Mouse (Mus musculus): ENCODE results near the gene Dlst. TPM values are rescaled to one million over a fixed set of nuclear protein-coding genes. Genes with fewer than 3 reads are reported as not detected.

Gene Dlst
- polyA plus RNA-seq, 1 experiment from 2014 or later = 129 TPM

DNA sequence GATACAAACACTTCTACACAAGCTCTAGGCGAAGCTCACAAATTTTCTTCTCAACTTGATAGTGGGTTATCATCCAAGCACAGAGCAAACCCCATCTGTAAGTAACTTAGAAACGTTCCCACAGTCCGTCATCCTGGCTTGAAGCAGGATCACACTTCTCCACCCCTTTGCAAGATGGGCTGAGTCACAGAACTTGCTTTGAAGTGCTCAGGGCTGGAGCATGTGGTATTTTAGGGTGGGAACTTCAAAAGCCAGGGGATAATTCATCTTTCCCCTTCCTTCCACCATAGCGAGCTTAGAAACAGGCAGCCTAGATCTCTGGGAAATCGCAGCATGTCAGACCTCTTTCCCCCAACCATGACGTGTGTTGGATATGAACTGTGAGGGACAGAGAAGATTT lies 45.7 kb downstream of the Dlst start:
- no peak for ATAC-seq
- WGBS = 70% methylated on average over 6 of the region's 6 CpGs
- no peak overlapping the region for H3K4me2 ChIP-seq (ENCODE audit: low read length)

GRCm38 (mm10) chr12:85157797-85158460 lies 47.3 kb downstream of the Dlst start:
- H3K4me2 ChIP-seq (ENCODE audit: low read length) = no peak overlapping the region
- WGBS = 84% methylated on average over 14 of the region's 14 CpGs
- H3K36me3 ChIP-seq (ENCODE audit: control insufficient read depth, insufficient read depth, low read length) = no peaks in the 10 kb centered on the region
- no peaks in the 10 kb centered on the region for H3K9me3 ChIP-seq (ENCODE audit: control insufficient read depth, low read length)
- H3K27me3 ChIP-seq (replicated peaks; ENCODE audit: control insufficient read depth, insufficient read depth, low read length) = no peaks in the 10 kb centered on the region
- no peaks in the 10 kb centered on the region for H3K4me1 ChIP-seq (ENCODE audit: control insufficient read depth, insufficient read depth, low read depth, low read length)
- H3K27ac ChIP-seq (ENCODE audit: low read depth, low read length) = no peak overlapping the region
- H3K4me3 ChIP-seq (ENCODE audit: low read length) = no peak overlapping the region
- no peak for ATAC-seq
- H3K9ac ChIP-seq (ENCODE audit: low read depth, low read length) = no peak overlapping the region

More for the DNA sequence above, 45.7 kb downstream of the Dlst start:
- H3K4me3 ChIP-seq (ENCODE audit: low read length) = no peak overlapping the region
- no peak overlapping the region for H3K9ac ChIP-seq (ENCODE audit: low read depth, low read length)
- H3K27me3 ChIP-seq (replicated peaks; ENCODE audit: control insufficient read depth, insufficient read depth, low read length) = no peaks in the 10 kb centered on the region
- H3K27ac ChIP-seq (ENCODE audit: low read depth, low read length) = no peak overlapping the region
- no peaks in the 10 kb centered on the region for H3K9me3 ChIP-seq (ENCODE audit: control insufficient read depth, low read length)
- H3K36me3 ChIP-seq (ENCODE audit: control insufficient read depth, insufficient read depth, low read length) = no peaks in the 10 kb centered on the region
- peaks cover 3% of the 10 kb centered on the region; the same call in 1 of the 2 replicates for H3K4me1 ChIP-seq (ENCODE audit: control insufficient read depth, insufficient read depth, low read depth, low read length)

DNA sequence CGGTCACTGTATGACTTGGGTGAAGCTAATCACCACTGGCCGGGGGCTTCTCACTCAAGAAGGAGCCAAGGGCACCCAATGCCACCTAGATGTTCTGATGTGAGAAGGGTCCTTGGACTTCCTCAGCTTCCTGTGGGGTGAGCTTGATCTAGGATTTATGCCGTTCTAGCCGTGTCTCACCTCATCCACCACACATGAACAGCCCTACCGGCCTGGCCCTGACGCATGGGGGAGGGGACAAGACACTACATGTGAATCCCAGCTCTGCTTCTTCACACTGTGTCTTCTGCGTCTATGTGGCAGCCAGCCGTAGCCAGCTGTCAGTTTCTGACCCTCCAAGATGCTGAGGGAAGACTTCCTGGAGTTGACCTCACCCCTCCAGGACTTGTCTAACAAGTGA lies 48.2 kb downstream of the Dlst start:
- Histone ChIP-seq H3K27ac (ENCODE audit: low read depth, low read length) (no peak overlapping the region), H3K4me3 (ENCODE audit: low read length) (no peak overlapping the region), H3K4me1 (ENCODE audit: control insufficient read depth, insufficient read depth, low read depth, low read length) (no peaks in the 10 kb centered on the region), H3K4me2 (ENCODE audit: low read length) (no peak overlapping the region), H3K9me3 (ENCODE audit: control insufficient read depth, low read length) (no peaks in the 10 kb centered on the region), H3K27me3 (replicated peaks; ENCODE audit: control insufficient read depth, insufficient read depth, low read length) (no peaks in the 10 kb centered on the region), H3K9ac (ENCODE audit: low read depth, low read length) (no peak overlapping the region), H3K36me3 (ENCODE audit: control insufficient read depth, insufficient read depth, low read length) (no peaks in the 10 kb centered on the region)
- 94% methylated on average over 8 of the region's 8 CpGs for whole genome bisulfite sequencing
- ATAC-seq = no peak

- 86% methylated on average over 5 of the region's 5 CpGs for WGBS
- H3K4me3 ChIP-seq (ENCODE audit: low read length) = no peak overlapping the region
- no peaks in the 10 kb centered on the region for H3K36me3 ChIP-seq (ENCODE audit: control insufficient read depth, insufficient read depth, low read length)
- H3K27ac ChIP-seq (ENCODE audit: low read depth, low read length) = no peak overlapping the region
- H3K4me1 ChIP-seq (ENCODE audit: control insufficient read depth, insufficient read depth, low read depth, low read length) = no peaks in the 10 kb centered on the region
- no peaks in the 10 kb centered on the region for H3K9me3 ChIP-seq (ENCODE audit: control insufficient read depth, low read length)
- no peak overlapping the region for H3K9ac ChIP-seq (ENCODE audit: low read depth, low read length)
- no peak for ATAC-seq
- no peak overlapping the region for H3K4me2 ChIP-seq (ENCODE audit: low read length)
- no peaks in the 10 kb centered on the region for H3K27me3 ChIP-seq (replicated peaks; ENCODE audit: control insufficient read depth, insufficient read depth, low read length)
Measured at GRCm38 (mm10) chr12:85159592-85159991, 49.0 kb downstream of the Dlst start.

DNA sequence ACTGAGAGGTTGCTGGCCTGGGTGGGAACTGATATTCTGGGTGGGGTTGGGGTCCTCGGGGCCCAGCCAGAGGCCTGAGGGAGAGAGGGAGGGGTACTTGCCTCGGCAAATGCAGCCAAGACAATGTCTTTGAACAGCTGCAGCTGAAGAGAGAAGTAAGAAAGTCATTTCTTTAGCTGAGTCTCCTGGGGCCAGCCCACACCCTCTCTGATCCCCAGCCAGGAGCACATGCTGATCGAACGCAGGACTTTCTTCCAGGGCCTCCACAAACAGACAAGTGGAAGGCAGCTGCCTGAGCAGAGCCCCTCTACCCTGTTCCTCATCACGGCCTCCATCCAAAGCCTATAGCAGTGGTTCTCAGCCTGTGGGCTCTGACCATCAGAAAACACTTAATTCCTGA lies 54.4 kb downstream of the Dlst start:
- Histone ChIP-seq H3K27ac (ENCODE audit: low read depth, low read length) (no peak overlapping the region), H3K4me3 (ENCODE audit: low read length) (no peak overlapping the region), H3K4me2 (ENCODE audit: low read length) (no peak overlapping the region), H3K9ac (ENCODE audit: low read depth, low read length) (no peak overlapping the region), H3K9me3 (ENCODE audit: control insufficient read depth, low read length) (no peaks in the 10 kb centered on the region), H3K4me1 (ENCODE audit: control insufficient read depth, insufficient read depth, low read depth, low read length) (peaks cover 4% of the 10 kb centered on the region; the same call in 1 of the 2 replicates), H3K36me3 (ENCODE audit: control insufficient read depth, insufficient read depth, low read length) (no peaks in the 10 kb centered on the region), H3K27me3 (replicated peaks; ENCODE audit: control insufficient read depth, insufficient read depth, low read length) (no peaks in the 10 kb centered on the region)
- ATAC-seq = no peak
- 78% methylated on average over 5 of the region's 5 CpGs for WGBS

- no peak for ATAC-seq
Measured at GRCm38 (mm10) chr12:85166631-85167030, 56.0 kb downstream of the Dlst start.

DNA sequence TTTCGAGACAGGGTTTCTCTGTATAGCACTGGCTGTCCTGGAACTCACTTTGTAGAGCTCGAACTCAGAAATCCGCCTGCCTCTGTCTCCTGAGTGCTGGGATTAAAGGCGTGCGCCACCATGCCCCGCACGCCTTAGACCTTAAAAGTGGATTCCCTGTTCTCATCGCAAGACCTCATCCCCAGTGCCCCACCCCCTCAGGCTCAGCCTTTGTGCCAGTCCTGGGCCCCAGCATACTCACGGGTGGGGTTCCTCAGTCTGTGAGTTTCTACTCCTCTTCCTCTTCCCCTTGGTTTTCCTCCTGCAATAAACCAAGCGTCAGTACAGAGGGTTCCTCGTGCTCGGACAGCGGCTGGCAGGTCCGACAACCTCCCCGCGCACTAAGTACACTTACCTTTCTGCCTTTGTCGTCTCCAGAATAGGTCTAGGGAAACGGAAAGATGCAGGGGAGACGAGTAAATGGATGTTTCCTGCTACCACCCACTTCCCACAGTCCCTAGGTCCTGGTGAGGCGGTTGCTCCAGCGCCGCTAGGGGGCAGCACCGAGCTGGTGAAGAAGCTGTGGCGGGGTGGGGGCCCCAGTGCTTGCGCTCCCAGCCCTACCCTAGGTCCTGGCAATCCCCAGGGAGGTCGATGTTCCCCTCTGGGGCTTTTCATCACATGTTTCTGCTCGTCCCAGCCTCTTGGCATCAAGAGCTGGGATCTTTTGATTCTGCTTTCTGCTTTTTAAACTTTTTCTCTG lies 58.7 kb downstream of the Dlst start:
- peak; percentile 87 for ATAC-seq
- H3K27ac ChIP-seq (ENCODE audit: low read depth, low read length) = peak overlapping the region; percentile 49
- H3K27me3 ChIP-seq (replicated peaks; ENCODE audit: control insufficient read depth, insufficient read depth, low read length) = no peaks in the 10 kb centered on the region; the same call in 1 of the 2 replicates
- H3K36me3 ChIP-seq (ENCODE audit: control insufficient read depth, insufficient read depth, low read length) = no peaks in the 10 kb centered on the region
- H3K4me2 ChIP-seq (ENCODE audit: low read length) = peak overlapping the region; percentile 50
- peak overlapping the region; percentile 34 for H3K4me3 ChIP-seq (ENCODE audit: low read length)
- H3K9ac ChIP-seq (ENCODE audit: low read depth, low read length) = peak overlapping the region; percentile 47
- no peaks in the 10 kb centered on the region for H3K9me3 ChIP-seq (ENCODE audit: control insufficient read depth, low read length)
- peaks cover 9% of the 10 kb centered on the region; the same call in 1 of the 2 replicates for H3K4me1 ChIP-seq (ENCODE audit: control insufficient read depth, insufficient read depth, low read depth, low read length)
- WGBS = 25% methylated on average over 27 of the region's 27 CpGs

More at GRCm38 (mm10) chr12:85166631-85167030, 56.0 kb downstream of the Dlst start:
- Histone ChIP-seq H3K27me3 (replicated peaks; ENCODE audit: control insufficient read depth, insufficient read depth, low read length) (no peaks in the 10 kb centered on the region), H3K4me1 (ENCODE audit: control insufficient read depth, insufficient read depth, low read depth, low read length) (peaks cover 4% of the 10 kb centered on the region; the same call in 1 of the 2 replicates), H3K27ac (ENCODE audit: low read depth, low read length) (no peak overlapping the region), H3K4me2 (ENCODE audit: low read length) (no peak overlapping the region), H3K9me3 (ENCODE audit: control insufficient read depth, low read length) (no peaks in the 10 kb centered on the region), H3K9ac (ENCODE audit: low read depth, low read length) (no peak overlapping the region), H3K4me3 (ENCODE audit: low read length) (no peak overlapping the region), H3K36me3 (ENCODE audit: control insufficient read depth, insufficient read depth, low read length) (no peaks in the 10 kb centered on the region)
- WGBS = 90% methylated on average over 9 of the region's 9 CpGs

GRCm38 (mm10) chr12:85169877-85170276 lies 59.2 kb downstream of the Dlst start:
- peaks cover 9% of the 10 kb centered on the region; the same call in 1 of the 2 replicates for H3K4me1 ChIP-seq (ENCODE audit: control insufficient read depth, insufficient read depth, low read depth, low read length)
- H3K4me3 ChIP-seq (ENCODE audit: low read length) = no peak overlapping the region
- H3K27ac ChIP-seq (ENCODE audit: low read depth, low read length) = peak overlapping the region; percentile 49
- H3K4me2 ChIP-seq (ENCODE audit: low read length) = peak overlapping the region; percentile 50; the same call in 1 of the 2 replicates
- 50% methylated on average over 3 of the region's 3 CpGs for WGBS
- no peaks in the 10 kb centered on the region for H3K9me3 ChIP-seq (ENCODE audit: control insufficient read depth, low read length)
- H3K36me3 ChIP-seq (ENCODE audit: control insufficient read depth, insufficient read depth, low read length) = no peaks in the 10 kb centered on the region
- peak; percentile 86 for ATAC-seq
- no peaks in the 10 kb centered on the region; the same call in 1 of the 2 replicates for H3K27me3 ChIP-seq (replicated peaks; ENCODE audit: control insufficient read depth, insufficient read depth, low read length)
- no peak overlapping the region for H3K9ac ChIP-seq (ENCODE audit: low read depth, low read length)

DNA sequence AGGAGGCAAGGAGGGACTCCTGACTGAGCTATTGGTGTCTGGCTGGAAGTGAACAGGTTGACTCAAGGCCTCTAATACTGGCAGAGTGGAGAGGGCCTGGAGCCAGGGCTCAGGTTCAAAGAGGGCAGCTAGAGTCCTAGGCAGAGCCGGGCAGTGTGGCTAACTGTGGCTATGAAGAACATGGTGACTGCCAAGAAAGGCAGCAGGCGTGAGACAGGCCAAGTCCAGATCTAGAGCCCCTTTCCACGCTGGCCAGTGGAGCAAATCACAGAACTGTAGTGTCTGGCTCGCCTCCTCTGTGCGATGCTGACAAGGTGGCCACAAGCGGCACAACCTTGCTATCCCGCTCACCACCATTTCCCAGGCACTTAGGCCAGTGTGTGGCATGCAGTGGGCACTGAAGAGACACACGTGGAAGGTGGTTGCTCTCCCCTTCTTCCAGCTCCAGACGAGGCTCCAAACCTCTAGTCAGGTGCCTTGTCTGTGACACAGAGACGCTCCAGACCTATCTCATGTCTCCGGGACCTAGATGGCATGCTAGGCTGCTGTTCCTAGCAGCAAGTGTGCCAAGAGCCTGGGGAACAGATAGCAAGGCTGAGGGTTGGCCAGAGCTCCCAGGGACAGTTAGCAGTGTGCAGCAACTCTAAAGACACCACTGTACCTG lies 59.8 kb downstream of the Dlst start:
- Histone ChIP-seq H3K4me2 (ENCODE audit: low read length) (no peak overlapping the region), H3K4me1 (ENCODE audit: control insufficient read depth, insufficient read depth, low read depth, low read length) (peaks cover 10% of the 10 kb centered on the region; the same call in 1 of the 2 replicates), H3K36me3 (ENCODE audit: control insufficient read depth, insufficient read depth, low read length) (no peaks in the 10 kb centered on the region), H3K9ac (ENCODE audit: low read depth, low read length) (no peak overlapping the region), H3K9me3 (ENCODE audit: control insufficient read depth, low read length) (no peaks in the 10 kb centered on the region), H3K27me3 (replicated peaks; ENCODE audit: control insufficient read depth, insufficient read depth, low read length) (no peaks in the 10 kb centered on the region; the same call in 1 of the 2 replicates), H3K27ac (ENCODE audit: low read depth, low read length) (peak overlapping the region; percentile 49), H3K4me3 (ENCODE audit: low read length) (no peak overlapping the region)
- WGBS = 81% methylated on average over 11 of the region's 11 CpGs
- peak; percentile 58; the same call in 1 of the 2 replicates for ATAC-seq
